Mouse (Mus musculus) neural tube, embryonic 13.5 days (tissue): ENCODE results near the gene Rpl9-ps1. TPM values are rescaled to one million over a fixed set of nuclear protein-coding genes. Genes with fewer than 3 reads are reported as not detected.

Experiments
- ATAC-seq: fragments of 200-750 bp; cut with Nextera tagmentation; 2 replicates; pipeline ENCODE4 v1.8.0; 2017; ENCODE audit warnings: low read depth, mild to moderate bottlenecking, moderate TSS enrichment, moderate library complexity
- H3K27ac ChIP-seq: fragments of 300-500 bp; sonication (generic); replicated peaks from 2 replicates; pipeline ENCODE4 v1.5.1; 2015; ENCODE audit warnings: moderate library complexity, mild to moderate bottlenecking, inconsistent platforms
- H3K27me3 ChIP-seq: fragments of 300-500 bp; sonication (generic); 2 replicates; pipeline ENCODE4 v1.6.1; 2015; ENCODE audit warnings: mild to moderate bottlenecking, inconsistent platforms
- H3K36me3 ChIP-seq: fragments of 300-500 bp; sonication (generic); 2 replicates; pipeline ENCODE4 v1.6.1; 2015; ENCODE audit warnings: mild to moderate bottlenecking, inconsistent platforms
- H3K4me1 ChIP-seq: fragments of 300-500 bp; sonication (generic); replicated peaks from 2 replicates; pipeline ENCODE4 v1.6.1; 2015; ENCODE audit warnings: inconsistent platforms
- H3K4me2 ChIP-seq: fragments of 300-500 bp; sonication (generic); 2 replicates; pipeline ENCODE4 v1.6.1; 2015; ENCODE audit warnings: inconsistent platforms, mild to moderate bottlenecking, moderate library complexity
- H3K4me3 ChIP-seq: fragments of 300-500 bp; sonication (generic); 2 replicates; pipeline ENCODE4 v1.5.1; 2015; ENCODE audit warnings: mild to moderate bottlenecking, inconsistent platforms
- H3K9ac ChIP-seq: fragments of 300-500 bp; sonication (generic); 2 replicates; pipeline ENCODE4 v1.6.1; 2015; ENCODE audit warnings: moderate library complexity, mild to moderate bottlenecking, inconsistent platforms
- H3K9me3 ChIP-seq: fragments of 300-500 bp; sonication (generic); 2 replicates; pipeline ENCODE4 v1.6.1; 2016; ENCODE audit warnings: inconsistent platforms
- WGBS: fragments of 180-500 bp; shearing (Covaris S2); methylation state at CpG from one replicate; pipeline ENCODE4 v1.1.7; 2015; 5-methylcytosine and 5-hydroxymethylcytosine counted together
- polyA plus RNA-seq: library from polyadenylated mRNA; unstranded; fragments of >200 nt; fragmentation: Nextera tagmentation; extraction: Ambion mirVana; gene quantifications from 2 replicates; pipeline ENCODE4 v1.2.1, GENCODE M21; 2015

Rpl9-ps1 gene
- not detected in 2 replicates for polyA plus RNA-seq

DNA sequence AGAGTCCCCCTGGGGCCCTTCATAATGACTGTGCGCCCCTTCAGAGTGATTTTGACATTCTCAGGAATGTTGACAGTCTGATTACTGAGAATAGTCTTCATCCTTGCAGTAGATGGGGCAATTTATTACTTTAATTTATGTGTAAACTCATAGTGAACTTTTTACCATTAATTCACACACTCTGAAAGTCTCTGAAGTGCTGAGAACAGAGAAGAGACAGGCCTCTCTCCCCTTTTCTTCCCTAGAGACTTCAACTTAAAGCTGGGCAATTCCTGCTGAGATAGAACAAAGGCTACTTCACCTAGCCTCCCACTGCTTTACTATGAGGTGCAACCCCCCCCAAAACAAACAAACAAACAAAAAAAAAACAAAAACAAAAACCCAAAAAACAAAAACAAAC, at the start of gene Rpl9-ps1:
Gene Rpl9-ps1 (minus strand): TSS at position 101 of the 400 bp plus-strand sequence.
- Histone ChIP-seq H3K27me3 (no peaks in the 10 kb centered on the region), H3K4me2 (no peak within 1 kb of the TSS), H3K4me1 (no peaks in the 10 kb centered on the region), H3K9ac (no peak within 1 kb of the TSS), H3K27ac (no peak within 1 kb of the TSS), H3K4me3 (no peak within 1 kb of the TSS), H3K36me3 (no peaks in the 10 kb centered on the region), H3K9me3 (no peaks in the 10 kb centered on the region)
- ATAC-seq, result no peak
- 86% methylated on average over 1 of the region's 1 CpGs for WGBS

DNA sequence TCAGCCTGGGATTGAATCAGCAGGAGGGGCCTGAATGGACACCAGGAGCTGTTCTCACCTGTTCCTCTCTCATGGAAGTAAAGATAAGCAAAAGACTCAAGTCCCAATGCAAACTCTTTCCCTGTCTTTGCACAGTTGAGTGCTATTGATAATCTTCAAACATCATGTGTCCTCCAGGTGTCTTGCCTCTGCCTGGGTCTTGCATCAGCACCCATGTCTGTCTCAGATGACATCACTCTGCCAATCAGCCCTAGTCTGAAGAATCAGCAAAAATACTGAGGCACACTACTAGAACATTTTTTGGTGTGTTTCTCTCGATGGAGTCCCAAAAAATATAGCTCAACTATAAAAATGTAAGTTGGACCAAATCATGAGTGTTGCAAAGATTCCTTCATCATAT, 46.6 kb upstream of the Rpl9-ps1 start:
- ATAC-seq, result no peak
- no peak overlapping the region for H3K27ac ChIP-seq
- H3K4me3 ChIP-seq, result no peak overlapping the region
- H3K9ac ChIP-seq, result no peak overlapping the region
- no peak overlapping the region for H3K4me2 ChIP-seq
- 66% methylated on average over 1 of the region's 1 CpGs for WGBS
- H3K36me3 ChIP-seq, result no peaks in the 10 kb centered on the region
- H3K4me1 ChIP-seq, result no peaks in the 10 kb centered on the region
- no peaks in the 10 kb centered on the region for H3K9me3 ChIP-seq
- no peaks in the 10 kb centered on the region for H3K27me3 ChIP-seq

GRCm38 (mm10) chr11:83689918-83690317, 44.5 kb upstream of the Rpl9-ps1 start:
- Histone ChIP-seq H3K36me3 (no peaks in the 10 kb centered on the region), H3K27ac (no peak overlapping the region), H3K4me2 (no peak overlapping the region), H3K9ac (no peak overlapping the region), H3K4me3 (no peak overlapping the region), H3K4me1 (no peaks in the 10 kb centered on the region), H3K9me3 (no peaks in the 10 kb centered on the region), H3K27me3 (no peaks in the 10 kb centered on the region)
- WGBS, result 82% methylated on average over 1 of the region's 1 CpGs
- ATAC-seq, result no peak

- no peaks in the 10 kb centered on the region for H3K9me3 ChIP-seq
- no peak overlapping the region for H3K4me2 ChIP-seq
- WGBS, result 94% methylated on average over 1 of the region's 1 CpGs
- H3K36me3 ChIP-seq, result no peaks in the 10 kb centered on the region
- H3K27ac ChIP-seq, result no peak overlapping the region
- no peak overlapping the region for H3K9ac ChIP-seq
- no peaks in the 10 kb centered on the region for H3K27me3 ChIP-seq
- no peak for ATAC-seq
- H3K4me3 ChIP-seq, result no peak overlapping the region
- H3K4me1 ChIP-seq, result no peaks in the 10 kb centered on the region
Measured at GRCm38 (mm10) chr11:83675665-83676064, 30.2 kb upstream of the Rpl9-ps1 start.

- no peak overlapping the region for H3K9ac ChIP-seq
- ATAC-seq, result no peak
- H3K4me2 ChIP-seq, result no peak overlapping the region
- no peaks in the 10 kb centered on the region for H3K36me3 ChIP-seq
- no peaks in the 10 kb centered on the region for H3K9me3 ChIP-seq
- no peaks in the 10 kb centered on the region for H3K4me1 ChIP-seq
- no peak overlapping the region for H3K27ac ChIP-seq
- no peak overlapping the region for H3K4me3 ChIP-seq
- H3K27me3 ChIP-seq, result no peaks in the 10 kb centered on the region
Measured at GRCm38 (mm10) chr11:83671743-83672142, 26.3 kb upstream of the Rpl9-ps1 start.

DNA sequence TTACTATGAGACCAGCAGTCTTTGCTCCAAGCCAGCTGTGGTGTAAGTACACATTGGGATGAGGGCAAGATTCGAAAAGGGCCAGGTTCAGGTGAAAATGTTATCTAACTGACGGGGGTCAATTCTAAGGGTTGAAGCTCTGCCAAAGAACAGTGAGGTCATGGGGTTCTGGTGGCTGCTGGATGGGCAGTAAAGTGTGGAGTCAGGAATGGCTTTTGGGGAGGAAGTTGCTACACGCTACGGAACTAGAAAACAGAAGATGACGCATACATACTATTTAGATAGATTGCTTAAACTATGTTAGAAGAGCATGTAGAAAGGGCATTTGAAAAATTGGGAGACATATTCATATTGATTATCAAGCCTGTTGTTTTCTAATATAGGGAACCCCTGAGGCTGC, 18.1 kb upstream of the Rpl9-ps1 start:
- Histone ChIP-seq H3K36me3 (no peaks in the 10 kb centered on the region), H3K27me3 (no peaks in the 10 kb centered on the region), H3K4me1 (no peaks in the 10 kb centered on the region), H3K9ac (no peak overlapping the region), H3K4me2 (no peak overlapping the region), H3K9me3 (no peaks in the 10 kb centered on the region), H3K4me3 (no peak overlapping the region), H3K27ac (no peak overlapping the region)
- no peak for ATAC-seq
- WGBS, result 78% methylated on average over 5 of the region's 5 CpGs

- Histone ChIP-seq H3K9me3 (no peaks in the 10 kb centered on the region), H3K4me1 (no peaks in the 10 kb centered on the region), H3K27ac (no peak within 1 kb of the TSS), H3K4me2 (no peak within 1 kb of the TSS), H3K36me3 (no peaks in the 10 kb centered on the region), H3K4me3 (no peak within 1 kb of the TSS), H3K9ac (no peak within 1 kb of the TSS), H3K27me3 (no peaks in the 10 kb centered on the region)
- 83% methylated on average over 6 of the region's 6 CpGs for WGBS
- no peak for ATAC-seq
Measured at GRCm38 (mm10) chr11:83662204-83662603, 16.8 kb upstream of the Rpl9-ps1 start, which contains the start of gene Ccl4. Gene Ccl4, plus strand, starts transcription at chr11:83662584.

DNA sequence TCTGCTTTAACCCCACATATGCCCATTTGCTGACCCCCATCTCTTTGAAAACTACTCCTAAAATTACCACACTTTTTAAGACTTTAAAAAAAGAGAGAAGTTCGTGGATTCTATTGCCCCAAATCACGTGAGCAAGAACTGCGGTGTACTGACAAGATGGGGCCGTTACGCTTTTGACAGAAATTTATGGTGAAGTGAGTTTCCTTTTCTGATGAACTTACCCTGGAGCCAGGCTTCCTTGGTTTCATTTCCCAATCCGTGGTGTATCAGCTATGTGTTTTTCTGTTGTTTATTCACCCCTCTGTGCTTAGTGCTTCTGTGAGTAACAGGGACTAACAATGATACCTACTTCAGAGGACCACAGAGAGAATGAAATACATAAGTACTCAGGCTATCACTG, 13.4 kb upstream of the Rpl9-ps1 start:
- no peak overlapping the region for H3K27ac ChIP-seq
- H3K9ac ChIP-seq, result no peak overlapping the region
- no peak overlapping the region for H3K4me2 ChIP-seq
- ATAC-seq, result no peak
- 72% methylated on average over 6 of the region's 6 CpGs for WGBS
- H3K4me3 ChIP-seq, result no peak overlapping the region
- no peaks in the 10 kb centered on the region for H3K4me1 ChIP-seq
- H3K9me3 ChIP-seq, result no peaks in the 10 kb centered on the region
- H3K27me3 ChIP-seq, result no peaks in the 10 kb centered on the region
- H3K36me3 ChIP-seq, result no peaks in the 10 kb centered on the region

DNA sequence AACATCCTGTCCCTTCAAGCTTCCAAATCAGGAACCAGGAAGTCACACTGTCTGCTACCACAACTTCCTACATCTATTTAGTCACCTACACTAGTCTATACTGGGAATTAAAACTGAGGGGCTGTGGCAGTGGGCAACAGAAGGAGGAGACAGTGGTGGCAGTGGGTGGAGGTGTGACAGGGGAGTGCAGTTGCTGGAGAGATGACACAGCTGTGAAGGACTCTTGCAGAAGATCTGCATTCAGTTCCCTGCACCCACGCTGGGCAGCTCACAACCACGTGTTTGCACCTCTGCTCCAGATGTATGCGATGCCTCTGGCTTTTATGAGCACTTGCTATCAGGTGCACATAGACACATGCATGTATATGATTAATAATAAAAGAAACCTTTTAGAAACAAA, 12.1 kb upstream of the Rpl9-ps1 start:
- no peaks in the 10 kb centered on the region for H3K4me1 ChIP-seq
- no peaks in the 10 kb centered on the region for H3K27me3 ChIP-seq

DNA sequence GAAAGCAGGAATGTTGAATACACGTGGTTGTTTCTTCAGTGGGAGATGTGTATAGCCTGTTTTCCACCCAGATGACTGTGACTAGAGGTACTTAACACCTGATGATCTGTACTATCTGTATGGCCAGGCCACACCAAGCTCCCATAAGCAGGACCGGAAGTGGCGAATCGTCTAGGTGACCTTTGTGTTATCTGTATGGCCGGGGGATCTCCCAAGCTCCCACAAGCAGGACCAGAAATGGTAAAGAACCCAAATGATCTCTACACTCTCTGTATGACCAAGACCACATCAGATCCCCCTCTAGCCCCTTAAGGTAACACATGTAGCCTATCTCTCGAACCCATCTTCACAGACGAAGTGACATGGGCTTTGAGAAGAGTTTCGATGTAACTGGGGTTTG, 9.2 kb upstream of the Rpl9-ps1 start:
- no peaks in the 10 kb centered on the region for H3K27me3 ChIP-seq
- ATAC-seq, result no peak
- no peak overlapping the region for H3K27ac ChIP-seq
- no peak overlapping the region for H3K4me3 ChIP-seq
- no peaks in the 10 kb centered on the region for H3K4me1 ChIP-seq
- H3K4me2 ChIP-seq, result no peak overlapping the region
- H3K36me3 ChIP-seq, result no peaks in the 10 kb centered on the region
- no peak overlapping the region for H3K9ac ChIP-seq
- 93% methylated on average over 8 of the region's 8 CpGs for WGBS
- no peaks in the 10 kb centered on the region for H3K9me3 ChIP-seq

More for the DNA sequence above, 12.1 kb upstream of the Rpl9-ps1 start:
- no peak overlapping the region for H3K27ac ChIP-seq
- H3K9ac ChIP-seq, result no peak overlapping the region
- 89% methylated on average over 3 of the region's 3 CpGs for WGBS
- ATAC-seq, result no peak
- H3K36me3 ChIP-seq, result no peaks in the 10 kb centered on the region
- H3K9me3 ChIP-seq, result no peaks in the 10 kb centered on the region
- no peak overlapping the region for H3K4me3 ChIP-seq
- H3K4me2 ChIP-seq, result no peak overlapping the region

GRCm38 (mm10) chr11:83649305-83649841, 4.0 kb upstream of the Rpl9-ps1 start, which contains the start of gene Ccl3:
Gene Ccl3, minus strand, starts transcription at chr11:83649355.
- no peak within 1 kb of the TSS for H3K4me2 ChIP-seq
- H3K27me3 ChIP-seq, result no peaks in the 10 kb centered on the region
- H3K9me3 ChIP-seq, result no peaks in the 10 kb centered on the region
- H3K9ac ChIP-seq, result no peak within 1 kb of the TSS
- H3K27ac ChIP-seq, result no peak within 1 kb of the TSS
- WGBS, result 79% methylated on average over 8 of the region's 8 CpGs
- no peak for ATAC-seq
- H3K4me3 ChIP-seq, result no peak within 1 kb of the TSS
- H3K4me1 ChIP-seq, result no peaks in the 10 kb centered on the region
- H3K36me3 ChIP-seq, result no peaks in the 10 kb centered on the region

- no peaks in the 10 kb centered on the region for H3K4me1 ChIP-seq
- WGBS, result 94% methylated on average over 6 of the region's 6 CpGs
- ATAC-seq, result no peak
- no peak overlapping the region for H3K9ac ChIP-seq
- H3K4me2 ChIP-seq, result no peak overlapping the region
- no peak overlapping the region for H3K27ac ChIP-seq
- H3K36me3 ChIP-seq, result no peaks in the 10 kb centered on the region
- H3K4me3 ChIP-seq, result no peak overlapping the region
- H3K27me3 ChIP-seq, result no peaks in the 10 kb centered on the region
- H3K9me3 ChIP-seq, result no peaks in the 10 kb centered on the region
Measured at GRCm38 (mm10) chr11:83646356-83647149, 1.1 kb upstream of the Rpl9-ps1 start.

DNA sequence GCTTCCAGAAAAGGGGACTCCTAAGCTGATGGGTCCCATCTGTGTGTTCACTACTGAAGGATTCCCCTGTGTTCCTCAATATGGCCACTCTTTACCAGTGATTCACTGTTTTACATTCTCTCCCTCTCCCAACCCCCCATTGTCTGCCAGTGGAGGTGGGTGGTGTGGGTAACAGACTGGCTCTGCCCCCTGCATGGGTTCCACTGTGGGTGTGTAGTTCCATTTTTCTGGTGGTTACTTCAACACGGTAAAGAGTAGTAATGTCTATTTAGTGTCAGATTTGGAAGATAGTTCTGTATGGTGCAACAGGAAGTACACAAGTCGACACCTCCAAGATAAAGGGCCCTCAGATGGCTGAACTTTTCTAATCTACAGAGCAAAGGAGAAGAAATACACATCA, 4.2 kb downstream of the Rpl9-ps1 start:
- H3K4me2 ChIP-seq, result no peak overlapping the region
- no peak overlapping the region for H3K27ac ChIP-seq
- no peaks in the 10 kb centered on the region for H3K36me3 ChIP-seq
- ATAC-seq, result no peak
- H3K4me1 ChIP-seq, result no peaks in the 10 kb centered on the region
- no peaks in the 10 kb centered on the region for H3K9me3 ChIP-seq
- H3K27me3 ChIP-seq, result no peaks in the 10 kb centered on the region
- no peak overlapping the region for H3K4me3 ChIP-seq
- WGBS, result 95% methylated on average over 2 of the region's 2 CpGs
- H3K9ac ChIP-seq, result no peak overlapping the region
